Mouse (Mus musculus) testis, adult 2 months (tissue): ENCODE measurements around the gene Itga3. TPM values are rescaled to one million over a fixed set of nuclear protein-coding genes. Genes with fewer than 3 reads are reported as not detected.
A peak's percentile ranks its signal among the peaks of the same experiment; 100 is the strongest.

Experiments used
- H3K27ac ChIP-seq: fragments of 200-500 bp; 2 replicates; pipeline ENCODE4 v1.5.1; 2012; ENCODE audit warnings: low read depth, low read length; ENCODE audit not compliant: control insufficient read depth, insufficient read depth
- H3K27me3 ChIP-seq: fragments of 200-500 bp; 2 replicates; pipeline ENCODE4 v1.6.1; 2012; ENCODE audit warnings: mild to moderate bottlenecking, low read length, moderate library complexity; ENCODE audit not compliant: control insufficient read depth, insufficient read depth
- H3K36me3 ChIP-seq: fragments of 200-500 bp; 2 replicates; pipeline ENCODE4 v1.6.1; 2012; ENCODE audit warnings: mild to moderate bottlenecking, low read length; ENCODE audit not compliant: control insufficient read depth, insufficient read depth
- H3K4me1 ChIP-seq: fragments of 200-500 bp; 2 replicates; pipeline ENCODE4 v1.6.1; 2012; ENCODE audit warnings: low read length; ENCODE audit not compliant: control insufficient read depth, insufficient read depth
- H3K4me3 ChIP-seq: fragments of 200-500 bp; 2 replicates; pipeline ENCODE4 v1.5.1; 2012; ENCODE audit warnings: low read depth, mild to moderate bottlenecking, low read length, moderate library complexity, mixed read lengths; ENCODE audit not compliant: control insufficient read depth
- CTCF ChIP-seq: fragments of 200-500 bp; IDR thresholded peaks from 2 replicates; pipeline ENCODE4 v1.5.1; 2012; ENCODE audit warnings: low read depth, mild to moderate bottlenecking, inconsistent platforms, low read length, moderate library complexity; ENCODE audit not compliant: control insufficient read depth, insufficient read depth, insufficient replicate concordance
- POLR2A ChIP-seq: fragments of 200-500 bp; IDR thresholded peaks from 2 replicates; pipeline ENCODE4 v1.6.1; 2012; ENCODE audit warnings: low read depth, mild to moderate bottlenecking, inconsistent platforms, low read length, moderate library complexity; ENCODE audit not compliant: control insufficient read depth
- polyA plus RNA-seq: library from polyadenylated mRNA; depleted of rRNA; stranded (reverse); fragments of >200 nt; gene quantifications from 2 replicates; pipeline ENCODE4 v1.2.3, GENCODE M21; 2012

Gene Itga3
- polyA plus RNA-seq, 1 experiment = 1.5 TPM

DNA sequence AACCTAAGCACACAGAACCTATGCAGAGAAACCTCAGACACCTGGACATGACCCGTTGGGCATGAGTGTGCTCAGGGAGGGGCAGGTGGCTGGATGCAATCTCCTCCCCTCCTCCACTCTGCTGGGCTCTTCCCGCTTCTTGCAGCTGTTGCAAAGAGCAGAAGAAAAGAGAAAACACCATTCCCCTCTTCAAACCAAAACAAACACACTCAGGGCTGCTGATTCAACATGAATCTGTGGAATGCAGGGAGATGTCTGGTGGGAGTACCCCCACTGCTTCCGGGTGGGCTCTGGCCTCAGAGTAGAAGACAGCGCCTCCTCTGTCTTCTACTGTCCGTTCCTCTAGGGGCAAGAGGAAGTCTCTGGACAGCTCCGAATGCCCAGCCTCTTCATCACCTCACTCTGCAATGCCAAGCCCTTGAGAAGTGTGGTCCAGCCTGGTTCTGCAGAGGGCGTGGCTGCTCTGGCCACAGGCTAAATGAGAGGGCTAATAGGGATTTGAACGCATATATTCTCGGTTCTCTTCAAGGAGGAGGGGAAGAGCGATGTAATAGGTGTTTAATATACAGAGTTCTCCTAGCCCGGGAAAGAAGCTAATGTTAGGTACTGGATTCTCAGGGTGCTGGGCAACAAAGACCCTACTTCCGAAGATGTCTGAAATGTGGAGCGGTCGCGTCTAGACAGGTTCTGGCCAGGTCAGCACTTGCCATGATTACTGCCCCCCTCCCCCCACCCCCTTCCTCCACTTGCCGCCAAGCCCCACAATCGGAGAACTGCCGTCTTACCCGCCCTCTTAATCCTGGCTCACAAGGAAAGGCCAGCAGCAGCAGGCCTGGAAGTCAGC lies 1.2 kb downstream of the Itga3 start:
- Histone ChIP-seq H3K27ac (no peak overlapping the region), H3K4me3 (peak overlapping the region; percentile 80), H3K36me3 (no peaks in the 10 kb centered on the region), H3K27me3 (peaks cover 4% of the 10 kb centered on the region; the same call in 1 of the 2 replicates), H3K4me1 (peaks cover 21% of the 10 kb centered on the region)
- TF ChIP-seq POLR2A (no peak), CTCF (no peak)

DNA sequence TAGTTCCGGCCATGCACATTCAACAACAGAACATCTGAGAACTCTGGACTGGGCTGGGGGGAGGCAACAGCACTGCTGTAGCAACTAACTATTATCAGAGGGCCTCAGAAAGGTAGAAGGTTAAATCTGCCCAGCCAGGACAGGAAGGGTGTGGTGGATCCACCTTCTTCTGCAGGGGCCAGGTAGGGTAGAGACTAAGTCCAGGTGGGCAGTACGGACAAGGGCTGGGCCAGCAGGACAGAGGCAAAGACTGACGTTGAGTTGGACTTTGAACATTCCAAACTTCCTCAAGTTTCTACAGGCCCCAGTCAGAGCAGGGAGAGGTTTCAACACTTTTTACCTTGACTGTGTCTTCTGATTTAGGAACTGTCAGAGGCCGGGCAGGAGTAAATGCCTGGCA lies 1.9 kb downstream of the Itga3 start:
- Histone ChIP-seq H3K4me3 (no peak overlapping the region), H3K27ac (no peak overlapping the region), H3K27me3 (peaks cover 4% of the 10 kb centered on the region; the same call in 1 of the 2 replicates), H3K4me1 (peaks cover 20% of the 10 kb centered on the region), H3K36me3 (no peaks in the 10 kb centered on the region)
- TF ChIP-seq POLR2A (no peak), CTCF (no peak)

DNA sequence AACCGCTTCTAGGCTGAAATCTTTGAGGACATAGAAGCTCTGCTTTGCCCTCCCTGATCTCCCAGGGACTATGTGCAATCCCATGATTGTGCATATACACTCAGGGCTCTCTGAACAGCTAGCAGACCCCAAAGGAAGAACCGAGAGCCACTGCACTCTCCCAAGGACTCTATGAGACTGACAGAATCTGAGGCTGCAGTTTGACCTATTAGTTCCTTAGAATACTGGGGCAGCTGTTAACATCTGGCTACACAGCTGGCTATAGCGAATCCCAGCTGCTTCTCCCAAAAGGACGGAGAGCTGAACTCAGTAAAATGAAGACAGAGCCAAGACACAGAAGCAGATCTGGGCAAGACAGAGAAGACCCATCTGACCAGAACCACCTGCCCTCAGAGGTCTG lies 2.8 kb downstream of the Itga3 start:
- peaks cover 20% of the 10 kb centered on the region for H3K4me1 ChIP-seq
- no peak for TF ChIP-seq CTCF
- TF ChIP-seq POLR2A = no peak
- H3K27me3 ChIP-seq = peaks cover 4% of the 10 kb centered on the region; the same call in 1 of the 2 replicates
- H3K36me3 ChIP-seq = no peaks in the 10 kb centered on the region
- H3K4me3 ChIP-seq = no peak overlapping the region
- no peak overlapping the region for H3K27ac ChIP-seq

DNA sequence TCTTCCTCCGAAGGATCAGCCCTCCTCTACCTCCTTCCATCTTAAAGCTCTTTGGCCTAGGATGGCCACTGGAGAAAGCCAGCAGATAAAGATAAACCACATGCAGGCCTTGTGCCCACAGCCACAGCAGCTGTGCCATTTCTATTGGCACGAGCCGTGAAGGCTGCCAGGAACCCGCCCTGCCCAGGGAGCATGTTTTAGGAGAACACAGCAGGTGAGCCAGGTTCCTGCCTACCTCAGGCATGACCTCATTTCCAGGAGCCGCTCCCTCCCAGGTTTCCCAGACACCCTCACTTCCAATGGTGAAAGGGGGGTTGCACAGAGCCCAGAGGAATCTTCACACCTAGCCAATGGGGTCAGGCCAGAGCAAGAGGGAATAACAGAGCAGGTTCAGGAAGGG lies 3.8 kb downstream of the Itga3 start:
- Histone ChIP-seq H3K4me1 (peaks cover 20% of the 10 kb centered on the region), H3K27me3 (peaks cover 4% of the 10 kb centered on the region; the same call in 1 of the 2 replicates), H3K27ac (no peak overlapping the region), H3K36me3 (no peaks in the 10 kb centered on the region), H3K4me3 (no peak overlapping the region)
- TF ChIP-seq CTCF (no peak), POLR2A (no peak)

DNA sequence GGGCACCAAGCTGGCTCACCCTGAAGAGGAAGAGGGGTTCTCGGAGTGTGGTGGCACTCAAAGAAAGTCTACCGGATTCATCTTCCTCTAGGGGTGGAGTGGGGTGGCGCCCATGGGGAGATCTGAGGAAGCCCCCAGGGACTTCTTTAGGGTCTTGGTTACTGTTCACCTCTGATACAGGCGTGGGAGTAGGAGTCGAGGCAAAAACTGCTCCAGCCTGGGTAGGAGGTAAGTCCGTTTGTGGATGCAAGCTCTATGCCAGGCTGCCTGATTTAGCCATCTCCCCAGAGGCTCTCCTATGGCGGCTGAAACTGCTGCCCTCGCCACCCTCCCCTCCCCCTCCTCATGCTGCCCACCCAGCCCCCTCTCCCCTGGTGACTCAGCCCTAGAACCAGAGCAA lies 4.5 kb downstream of the Itga3 start:
- peaks cover 3% of the 10 kb centered on the region; the same call in 1 of the 2 replicates for H3K27me3 ChIP-seq
- no peaks in the 10 kb centered on the region for H3K36me3 ChIP-seq
- TF ChIP-seq POLR2A (no peak), CTCF (no peak)
- H3K27ac ChIP-seq = no peak overlapping the region
- no peak overlapping the region for H3K4me3 ChIP-seq
- peaks cover 18% of the 10 kb centered on the region for H3K4me1 ChIP-seq

DNA sequence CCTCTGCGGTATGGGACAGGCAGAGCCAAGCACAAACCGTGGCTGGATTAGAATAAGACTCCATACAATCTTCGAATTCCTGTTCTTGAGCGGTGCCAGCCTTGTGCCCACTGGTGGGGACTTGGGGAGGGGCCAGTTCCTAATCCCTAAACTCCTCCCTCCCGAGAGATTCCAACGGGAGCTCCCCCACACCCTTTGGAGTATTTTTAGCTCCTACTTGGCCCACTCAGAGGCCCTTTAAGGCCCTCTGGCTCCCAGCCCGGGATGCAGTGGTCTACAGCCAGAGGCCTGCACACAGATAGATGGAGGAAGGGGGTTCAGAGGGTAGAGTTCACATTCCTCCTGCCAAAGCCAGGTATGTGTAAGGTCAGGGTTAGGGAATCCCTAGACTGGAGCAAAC lies 5.3 kb downstream of the Itga3 start:
- no peak overlapping the region for H3K27ac ChIP-seq
- TF ChIP-seq POLR2A = no peak
- TF ChIP-seq CTCF = no peak
- no peaks in the 10 kb centered on the region for H3K36me3 ChIP-seq
- no peak overlapping the region for H3K4me3 ChIP-seq
- peaks cover 11% of the 10 kb centered on the region for H3K4me1 ChIP-seq
- H3K27me3 ChIP-seq = no peaks in the 10 kb centered on the region

DNA sequence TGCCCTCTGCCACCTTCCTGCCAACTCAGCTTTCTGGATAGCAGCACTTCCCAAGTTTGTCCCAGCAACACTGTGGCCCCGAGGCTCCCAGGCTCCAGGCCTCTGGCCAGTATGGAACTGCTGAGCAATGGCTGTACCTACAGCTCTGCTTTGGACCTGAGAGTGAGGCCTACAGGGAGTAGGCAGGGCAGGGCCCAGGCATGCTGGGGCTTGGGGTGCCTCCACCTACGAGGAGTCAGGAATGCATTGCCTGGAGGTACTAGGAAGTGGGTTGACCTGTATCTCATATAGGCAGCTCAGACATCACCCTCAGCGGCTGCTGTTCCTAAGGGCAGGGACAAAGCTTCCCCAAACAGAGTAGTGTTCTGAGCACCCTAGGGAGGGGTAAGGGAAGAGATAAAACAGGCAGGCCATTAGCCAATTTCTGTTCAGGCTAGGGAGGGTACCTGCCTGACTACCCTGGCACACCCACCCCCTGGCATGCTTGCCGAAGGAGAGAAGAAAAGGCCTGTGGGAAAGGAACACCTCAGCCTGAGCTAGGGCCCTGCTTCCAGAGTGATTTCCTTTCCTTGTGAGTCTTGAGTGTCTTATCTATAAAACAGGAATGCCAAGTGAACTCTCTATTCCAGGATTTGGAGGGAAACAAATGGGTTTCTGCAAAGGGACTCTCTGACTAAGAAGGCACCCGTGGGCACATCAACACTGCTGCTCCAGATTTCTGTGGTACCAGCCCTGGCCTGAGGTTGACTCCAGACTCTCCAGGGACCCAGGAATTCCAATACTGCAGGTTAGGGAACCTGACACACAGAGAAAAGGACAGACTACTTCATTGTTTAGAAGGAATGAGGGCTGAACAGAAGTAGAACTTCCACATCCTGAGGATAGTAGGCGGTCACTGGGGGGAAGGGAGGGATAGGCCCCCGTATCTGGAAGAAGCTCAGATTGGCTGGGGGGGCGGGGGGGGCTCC lies 6.2 kb downstream of the Itga3 start:
- H3K4me3 ChIP-seq = no peak overlapping the region
- H3K27ac ChIP-seq = no peak overlapping the region
- H3K36me3 ChIP-seq = no peaks in the 10 kb centered on the region
- H3K27me3 ChIP-seq = no peaks in the 10 kb centered on the region
- peaks cover 7% of the 10 kb centered on the region for H3K4me1 ChIP-seq
- TF ChIP-seq CTCF (no peak), POLR2A (no peak)
